Mouse (Mus musculus): ENCODE data around the gene Capn7.

- TF ChIP-seq USF1 (IDR thresholded peaks at IDR 0.05; ENCODE audit: low read depth) (no peak), POLR2A (IDR thresholded peaks at IDR 0.05; ENCODE audit: insufficient read length, low read depth) (no peak), POLR2AphosphoS2 (IDR thresholded peaks at IDR 0.05; ENCODE audit: insufficient read length, low read depth) (no peak)
Measured at GRCm38 (mm10) chr14:31416411-31416810, 80.0 kb downstream of the Capn7 start.
